Mouse (Mus musculus) midbrain, embryonic 15.5 days (tissue): Measurements from ENCODE around the gene Enc1. TPM values are rescaled to one million over a fixed set of nuclear protein-coding genes. Genes with fewer than 3 reads are reported as not detected.
"Not testable (repeated sequence)": the region's sequence is repeated elsewhere in the genome, so short reads cannot be mapped to it uniquely, and the experiment has no call there.

ENCODE experiments used
- ATAC-seq: fragments of 200-750 bp; cut with Nextera tagmentation; replicated peaks from 2 replicates; pipeline ENCODE4 v1.8.0; 2017; ENCODE audit warnings: moderate TSS enrichment
- H3K27ac ChIP-seq: fragments of 300-500 bp; sonication (generic); 2 replicates; pipeline ENCODE4 v1.5.1; 2015; ENCODE audit warnings: mild to moderate bottlenecking, inconsistent platforms
- H3K27me3 ChIP-seq: fragments of 300-500 bp; sonication (generic); replicated peaks from 2 replicates; pipeline ENCODE4 v1.6.1; 2015; ENCODE audit warnings: inconsistent platforms
- H3K36me3 ChIP-seq: fragments of 300-500 bp; sonication (generic); replicated peaks from 2 replicates; pipeline ENCODE4 v1.6.1; 2015; ENCODE audit warnings: inconsistent platforms
- H3K4me1 ChIP-seq: fragments of 300-500 bp; sonication (generic); 2 replicates; pipeline ENCODE4 v1.6.1; 2015; ENCODE audit warnings: inconsistent platforms
- H3K4me2 ChIP-seq: fragments of 300-500 bp; sonication (generic); 2 replicates; pipeline ENCODE4 v1.6.1; 2015; ENCODE audit warnings: inconsistent platforms, mild to moderate bottlenecking, moderate library complexity
- H3K4me3 ChIP-seq: fragments of 300-500 bp; sonication (generic); 2 replicates; pipeline ENCODE4 v1.5.1; 2015; ENCODE audit warnings: mild to moderate bottlenecking, inconsistent platforms
- H3K9ac ChIP-seq: fragments of 300-500 bp; sonication (generic); 2 replicates; pipeline ENCODE4 v1.6.1; 2015; ENCODE audit warnings: mild to moderate bottlenecking, inconsistent platforms
- H3K9me3 ChIP-seq: fragments of 300-500 bp; sonication (generic); 2 replicates; pipeline ENCODE4 v1.6.1; 2016; ENCODE audit warnings: inconsistent platforms
- WGBS: fragments of 180-500 bp; shearing (Covaris S2); methylation state at CpG from one replicate; pipeline ENCODE4 v1.1.7; 2015; ENCODE audit warnings: mixed read lengths; 5-methylcytosine and 5-hydroxymethylcytosine counted together
- polyA plus RNA-seq: library from polyadenylated mRNA; unstranded; fragments of >200 nt; fragmentation: Nextera tagmentation; extraction: Ambion mirVana; gene quantifications from 2 replicates; pipeline ENCODE4 v1.2.1, GENCODE M21; 2015

Enc1 gene
- polyA plus RNA-seq, 1 experiment from 2014 or later = 81.9 TPM

DNA sequence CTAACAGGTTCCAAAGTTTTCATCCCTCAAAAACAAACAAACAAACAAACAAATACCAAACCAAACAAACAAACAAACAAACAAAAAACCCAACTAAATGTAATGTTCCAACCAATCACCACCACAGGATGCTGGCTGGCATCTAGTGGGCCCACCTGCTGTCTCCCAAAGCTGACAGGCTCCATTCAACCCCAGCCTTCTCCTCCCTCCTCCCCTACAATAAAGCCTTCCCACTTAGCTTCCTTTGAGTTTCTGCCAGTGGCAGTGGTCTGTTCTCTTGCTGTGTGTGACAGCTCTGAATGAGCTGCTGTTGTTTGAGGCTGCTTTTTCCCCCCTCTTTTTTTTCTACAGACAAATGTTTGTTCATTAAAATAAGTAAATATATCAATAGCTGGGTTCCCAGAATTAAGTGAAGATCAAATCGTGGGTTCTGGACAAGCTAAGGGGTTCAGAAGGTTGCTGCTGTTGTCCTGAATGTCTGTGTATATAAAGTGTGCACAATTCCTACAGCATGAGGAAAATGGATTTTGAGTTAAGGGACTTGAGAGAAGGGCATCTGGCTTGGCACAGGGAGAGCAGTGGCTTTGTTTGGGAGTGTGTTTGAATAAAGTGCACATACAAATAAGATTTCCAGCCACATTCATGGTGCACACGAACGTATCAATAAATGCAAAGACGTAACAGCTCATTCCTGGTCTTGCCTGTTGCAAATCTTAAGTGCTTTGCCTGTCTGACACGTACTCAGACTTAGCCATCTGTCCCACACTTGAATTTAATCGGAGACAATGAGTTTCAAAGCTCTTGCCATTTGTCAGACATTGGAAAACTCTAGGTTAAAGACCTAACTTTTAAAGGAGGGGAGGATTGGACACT, 15.3 kb downstream of the Enc1 start:
- Histone ChIP-seq H3K27ac (peak overlapping the region; percentile 59), H3K9ac (no peak overlapping the region), H3K4me3 (no peak overlapping the region), H3K4me2 (peak overlapping the region; percentile 1), H3K4me1 (peaks cover 54% of the 10 kb centered on the region), H3K36me3 (no peaks in the 10 kb centered on the region), H3K9me3 (no peaks in the 10 kb centered on the region), H3K27me3 (no peaks in the 10 kb centered on the region)
- WGBS = 11% methylated on average over 6 of the region's 6 CpGs
- ATAC-seq = no peak

DNA sequence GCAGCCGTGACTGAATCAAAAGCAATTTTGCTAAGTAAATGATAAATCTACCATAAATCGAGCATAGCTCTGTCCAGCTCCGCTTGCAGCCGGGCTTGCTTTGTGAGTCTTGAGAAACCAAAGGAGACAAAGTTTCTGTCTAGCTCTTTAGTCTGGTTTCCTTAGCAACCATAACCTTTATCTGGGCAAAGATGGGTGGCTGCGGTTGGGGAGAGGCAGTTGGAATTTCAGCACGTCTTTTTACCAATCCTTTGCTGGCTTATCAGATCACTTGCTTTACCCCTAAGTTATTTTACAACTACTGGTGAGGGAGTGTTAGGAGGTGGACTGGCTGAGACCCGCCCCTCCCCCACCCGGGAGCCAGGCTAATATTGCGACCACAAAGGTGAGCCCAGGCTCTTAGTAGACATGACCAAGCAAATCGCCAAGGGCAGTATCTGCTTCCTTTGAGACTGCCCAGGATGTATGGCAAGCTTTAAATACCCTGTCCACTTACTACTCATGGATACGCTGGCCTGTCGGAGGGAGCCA, 16.0 kb downstream of the Enc1 start:
- no peaks in the 10 kb centered on the region for H3K36me3 ChIP-seq
- no peaks in the 10 kb centered on the region for H3K9me3 ChIP-seq
- no peak overlapping the region for H3K9ac ChIP-seq
- no peak overlapping the region for H3K4me3 ChIP-seq
- no peaks in the 10 kb centered on the region for H3K27me3 ChIP-seq
- H3K27ac ChIP-seq = peak overlapping the region; percentile 59
- peak overlapping the region; percentile 1 for H3K4me2 ChIP-seq
- 28% methylated on average over 12 of the region's 12 CpGs for WGBS
- 0 out of 2 replicates have a peak, but pooled peaks have one; percentile 31 for ATAC-seq
- peaks cover 47% of the 10 kb centered on the region for H3K4me1 ChIP-seq

DNA sequence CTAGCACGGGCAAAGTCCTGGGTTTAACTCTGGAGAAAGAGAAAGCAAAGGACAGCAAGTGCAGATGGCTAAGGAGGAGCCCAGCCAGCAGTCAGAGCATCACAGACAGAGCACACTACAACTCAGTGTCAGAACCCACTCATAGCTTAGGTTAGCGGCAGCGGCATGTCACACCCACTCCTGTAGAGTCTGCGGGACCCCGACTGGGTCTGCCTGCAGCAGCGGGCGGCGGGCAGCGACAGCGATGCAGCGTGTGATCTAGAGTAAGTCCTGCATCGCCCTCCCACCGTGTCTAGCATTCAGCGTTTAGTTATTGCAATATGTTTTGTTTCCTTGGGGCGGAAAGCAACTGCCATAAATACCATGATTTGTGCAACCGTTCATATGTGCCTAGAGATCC, 18.4 kb downstream of the Enc1 start:
- WGBS = 75% methylated on average over 16 of the region's 16 CpGs
- no peak for ATAC-seq
- Histone ChIP-seq H3K4me2 (no peak overlapping the region), H3K9me3 (no peaks in the 10 kb centered on the region), H3K4me3 (no peak overlapping the region), H3K27ac (no peak overlapping the region), H3K27me3 (no peaks in the 10 kb centered on the region), H3K9ac (no peak overlapping the region), H3K36me3 (no peaks in the 10 kb centered on the region), H3K4me1 (peaks cover 33% of the 10 kb centered on the region)

DNA sequence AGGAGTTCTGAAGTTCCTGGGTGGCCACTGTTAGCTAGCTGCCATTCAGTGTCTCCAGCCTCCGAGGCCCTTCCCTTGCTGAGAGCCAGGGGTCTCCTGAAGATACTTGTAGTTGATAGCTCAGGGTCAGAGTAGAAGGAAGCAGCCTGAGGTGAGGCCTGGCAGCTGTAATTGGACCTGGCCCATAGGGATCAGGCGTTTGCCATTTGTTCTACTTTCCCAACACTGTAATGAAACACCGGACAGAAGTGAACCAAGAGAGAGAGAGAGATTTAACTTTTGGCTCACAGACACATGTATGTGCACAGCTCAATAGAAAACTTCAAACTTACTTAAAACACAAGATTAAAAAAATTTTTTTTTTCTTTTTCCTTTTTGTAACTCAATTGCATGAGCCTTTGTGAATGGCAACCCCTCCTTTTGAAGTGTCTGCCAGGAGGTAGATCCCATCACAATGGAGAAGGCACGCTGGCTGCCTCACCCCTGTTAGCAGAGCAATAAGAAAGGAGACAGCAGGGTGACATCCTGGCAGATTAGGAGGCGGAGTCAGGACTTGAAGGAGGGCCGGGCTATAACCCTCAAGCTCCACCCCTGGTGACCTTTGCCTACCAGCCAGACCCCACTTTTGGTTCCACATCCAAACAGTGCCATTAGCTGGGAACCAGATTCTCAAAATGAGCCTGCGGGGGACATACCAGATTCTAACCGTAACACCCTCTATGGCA, 19.7 kb downstream of the Enc1 start:
- H3K9me3 ChIP-seq = no peaks in the 10 kb centered on the region
- 29% methylated on average over 8 of the region's 8 CpGs for WGBS
- no peak overlapping the region for H3K4me2 ChIP-seq
- no peaks in the 10 kb centered on the region for H3K27me3 ChIP-seq
- ATAC-seq = no peak
- H3K27ac ChIP-seq = no peak overlapping the region
- H3K4me1 ChIP-seq = peaks cover 23% of the 10 kb centered on the region
- H3K36me3 ChIP-seq = no peaks in the 10 kb centered on the region
- H3K9ac ChIP-seq = no peak overlapping the region
- H3K4me3 ChIP-seq = no peak overlapping the region

DNA sequence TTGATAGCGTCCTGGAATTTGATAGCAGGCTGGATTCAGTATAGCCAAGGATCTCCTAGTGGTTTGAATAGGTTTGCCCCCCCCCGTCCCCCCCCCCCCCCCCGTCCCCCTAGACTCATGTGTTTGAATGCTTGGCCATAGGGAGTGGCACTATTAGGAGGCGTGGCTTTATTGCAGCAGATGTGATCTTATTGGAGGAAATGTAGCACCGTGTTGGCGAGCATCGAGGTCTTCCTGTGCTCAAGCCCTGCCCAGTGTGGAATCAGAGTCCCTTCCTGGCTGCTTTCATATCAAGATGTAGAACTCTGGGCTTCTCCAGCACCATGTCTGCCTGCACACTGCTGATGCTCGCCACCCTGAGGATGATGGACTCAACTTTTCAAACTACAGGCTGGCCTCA, 20.6 kb downstream of the Enc1 start:
- Histone ChIP-seq H3K4me3 (no peak overlapping the region), H3K27me3 (no peaks in the 10 kb centered on the region), H3K36me3 (no peaks in the 10 kb centered on the region), H3K9me3 (no peaks in the 10 kb centered on the region), H3K27ac (no peak overlapping the region), H3K4me1 (peaks cover 15% of the 10 kb centered on the region), H3K4me2 (no peak overlapping the region), H3K9ac (no peak overlapping the region)
- 59% methylated on average over 8 of the region's 8 CpGs for WGBS
- no peak for ATAC-seq

DNA sequence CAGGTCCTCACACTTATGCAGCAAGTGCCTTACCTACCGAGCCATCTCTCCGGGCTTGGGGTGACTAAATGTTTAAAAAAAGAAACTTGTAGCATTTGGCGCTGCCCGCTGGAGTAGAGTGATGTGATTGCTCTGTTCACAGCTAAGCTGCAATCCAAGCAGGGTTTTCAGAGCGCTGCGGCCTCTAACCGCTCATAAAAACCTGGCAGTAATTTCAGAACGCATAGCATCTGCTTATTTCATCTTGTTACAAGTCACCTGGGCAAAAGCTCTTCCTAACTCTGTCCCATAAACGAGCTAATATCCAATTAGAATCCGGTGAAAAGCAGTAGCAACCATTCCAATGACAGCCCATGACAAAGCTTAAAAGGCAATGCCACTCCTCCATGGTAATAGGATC, 21.8 kb downstream of the Enc1 start:
- Histone ChIP-seq H3K9ac (no peak overlapping the region), H3K4me3 (no peak overlapping the region), H3K4me1 (peaks cover 7% of the 10 kb centered on the region), H3K36me3 (no peaks in the 10 kb centered on the region), H3K9me3 (no peaks in the 10 kb centered on the region), H3K4me2 (no peak overlapping the region), H3K27me3 (no peaks in the 10 kb centered on the region), H3K27ac (no peak overlapping the region)
- ATAC-seq = no peak
- WGBS = 62% methylated on average over 10 of the region's 10 CpGs

DNA sequence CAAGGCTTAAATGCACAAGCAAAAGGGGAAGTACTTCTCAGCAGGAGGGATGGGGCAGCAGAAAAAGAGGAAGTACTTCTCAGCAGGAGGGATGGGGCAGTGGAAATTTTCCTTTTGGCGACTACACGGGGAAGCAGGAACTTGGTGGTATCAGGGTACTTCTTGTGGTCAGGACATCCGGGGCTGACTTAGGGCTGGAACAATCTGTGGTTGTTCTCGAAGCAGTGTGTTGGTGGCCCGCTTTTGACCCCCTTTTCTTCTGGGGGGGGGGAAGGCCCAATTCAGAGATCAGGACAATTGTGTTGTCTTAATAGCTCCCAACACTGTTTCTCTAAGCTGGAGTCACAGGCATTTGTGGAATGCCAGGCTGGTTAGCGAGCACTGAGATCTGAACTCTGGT, 24.6 kb downstream of the Enc1 start:
- not testable (repeated sequence) for H3K36me3 ChIP-seq, ATAC-seq, H3K4me2 ChIP-seq, H3K27ac ChIP-seq, H3K4me3 ChIP-seq, H3K4me1 ChIP-seq, H3K9ac ChIP-seq, H3K27me3 ChIP-seq, H3K9me3 ChIP-seq
- 88% methylated on average over 6 of the region's 6 CpGs for WGBS

DNA sequence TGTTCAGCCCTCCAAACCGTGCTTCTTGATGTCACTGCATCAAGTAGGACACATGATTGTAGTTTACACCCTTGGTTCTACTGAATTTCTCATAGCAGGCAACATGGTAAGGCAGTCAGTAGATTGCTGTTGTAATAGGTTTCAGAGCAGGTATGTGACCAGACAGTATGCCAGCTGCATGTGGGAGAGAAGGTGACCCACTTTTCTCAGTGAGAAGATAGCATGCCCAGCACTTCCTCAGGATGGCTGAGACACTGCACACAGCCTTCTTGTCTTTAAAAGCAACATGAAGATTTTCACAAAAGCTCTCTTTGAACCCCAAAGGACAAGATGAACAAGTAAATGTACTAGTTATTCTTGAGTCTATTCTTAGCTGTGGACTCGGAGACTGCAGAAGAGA, 29.8 kb downstream of the Enc1 start:
- WGBS = 83% methylated on average over 2 of the region's 2 CpGs
- Histone ChIP-seq H3K4me3 (no peak overlapping the region), H3K36me3 (no peaks in the 10 kb centered on the region), H3K9me3 (no peaks in the 10 kb centered on the region), H3K4me1 (no peaks in the 10 kb centered on the region), H3K9ac (no peak overlapping the region), H3K4me2 (no peak overlapping the region), H3K27ac (no peak overlapping the region), H3K27me3 (no peaks in the 10 kb centered on the region)
- ATAC-seq = no peak

DNA sequence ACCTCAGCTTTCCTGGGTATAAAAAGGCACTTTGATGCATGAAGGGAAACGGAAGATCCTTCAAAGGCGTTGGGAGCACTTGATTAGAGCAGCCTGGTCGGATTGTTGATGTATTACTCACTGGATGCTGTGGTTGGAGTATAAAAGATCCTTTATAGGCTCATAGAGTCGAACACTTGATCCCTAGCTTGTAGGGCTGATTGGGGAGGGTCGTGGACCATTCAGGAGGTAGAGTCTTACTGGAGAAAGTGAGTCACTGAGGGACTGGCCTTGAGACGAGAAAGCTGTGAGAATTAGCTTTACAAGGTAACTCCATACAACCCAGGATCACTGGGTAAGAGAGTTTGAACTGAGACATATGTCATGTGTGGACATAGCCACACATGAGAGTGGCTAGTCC, 30.7 kb downstream of the Enc1 start:
- H3K9me3 ChIP-seq = no peaks in the 10 kb centered on the region
- no peak overlapping the region for H3K4me2 ChIP-seq
- 80% methylated on average over 6 of the region's 6 CpGs for WGBS
- H3K4me3 ChIP-seq = no peak overlapping the region
- no peak overlapping the region for H3K9ac ChIP-seq
- H3K36me3 ChIP-seq = no peaks in the 10 kb centered on the region
- peaks cover 9% of the 10 kb centered on the region for H3K4me1 ChIP-seq
- no peak for ATAC-seq
- no peaks in the 10 kb centered on the region for H3K27me3 ChIP-seq
- no peak overlapping the region for H3K27ac ChIP-seq

DNA sequence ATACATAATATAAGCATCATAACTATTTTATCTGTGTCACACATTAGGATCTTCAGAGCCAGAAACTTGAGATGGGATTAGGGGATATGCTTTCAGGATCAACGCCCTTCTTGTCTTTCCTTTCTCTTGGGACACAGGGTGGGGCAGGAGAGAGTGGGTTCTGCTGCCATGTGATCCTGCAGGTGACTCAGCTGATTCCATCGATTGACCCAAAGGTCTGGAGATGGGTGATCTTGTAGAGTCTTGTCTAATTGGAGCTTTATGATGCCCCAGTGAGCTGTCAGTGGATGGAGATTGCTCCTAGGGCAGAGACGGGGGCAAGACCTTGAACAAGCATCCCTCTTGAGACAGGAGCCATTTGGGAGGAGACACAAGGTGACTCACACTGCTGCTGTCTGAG, 33.9 kb downstream of the Enc1 start:
- Histone ChIP-seq H3K36me3 (no peaks in the 10 kb centered on the region), H3K4me2 (no peak overlapping the region), H3K4me3 (no peak overlapping the region), H3K9ac (no peak overlapping the region), H3K4me1 (peaks cover 10% of the 10 kb centered on the region), H3K27ac (no peak overlapping the region), H3K9me3 (no peaks in the 10 kb centered on the region), H3K27me3 (no peaks in the 10 kb centered on the region)
- no peak for ATAC-seq
- WGBS = 75% methylated on average over 3 of the region's 3 CpGs

DNA sequence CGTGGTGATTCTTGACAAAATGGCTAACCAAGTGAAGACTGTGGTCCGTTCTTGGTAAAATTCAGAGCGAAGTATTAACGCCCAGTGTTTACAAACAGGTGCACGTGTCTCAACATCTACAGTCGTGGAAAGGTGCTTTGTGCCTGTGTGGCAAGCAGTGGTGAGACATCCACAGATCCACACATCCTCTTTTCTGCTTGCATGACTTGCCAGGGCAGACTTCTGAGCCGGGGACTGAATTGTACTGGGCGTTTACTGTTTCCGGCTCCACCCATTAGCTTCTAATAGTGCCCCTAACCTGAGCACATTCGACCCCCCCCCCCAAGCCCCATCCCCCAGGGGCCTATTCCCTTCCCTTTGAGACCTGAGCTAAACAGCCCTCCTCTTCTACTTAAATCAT, 34.6 kb downstream of the Enc1 start:
- Histone ChIP-seq H3K27me3 (no peaks in the 10 kb centered on the region), H3K9ac (no peak overlapping the region), H3K4me3 (no peak overlapping the region), H3K9me3 (no peaks in the 10 kb centered on the region), H3K4me2 (no peak overlapping the region), H3K36me3 (no peaks in the 10 kb centered on the region), H3K27ac (no peak overlapping the region), H3K4me1 (peaks cover 10% of the 10 kb centered on the region)
- WGBS = 85% methylated on average over 10 of the region's 10 CpGs
- ATAC-seq = no peak

DNA sequence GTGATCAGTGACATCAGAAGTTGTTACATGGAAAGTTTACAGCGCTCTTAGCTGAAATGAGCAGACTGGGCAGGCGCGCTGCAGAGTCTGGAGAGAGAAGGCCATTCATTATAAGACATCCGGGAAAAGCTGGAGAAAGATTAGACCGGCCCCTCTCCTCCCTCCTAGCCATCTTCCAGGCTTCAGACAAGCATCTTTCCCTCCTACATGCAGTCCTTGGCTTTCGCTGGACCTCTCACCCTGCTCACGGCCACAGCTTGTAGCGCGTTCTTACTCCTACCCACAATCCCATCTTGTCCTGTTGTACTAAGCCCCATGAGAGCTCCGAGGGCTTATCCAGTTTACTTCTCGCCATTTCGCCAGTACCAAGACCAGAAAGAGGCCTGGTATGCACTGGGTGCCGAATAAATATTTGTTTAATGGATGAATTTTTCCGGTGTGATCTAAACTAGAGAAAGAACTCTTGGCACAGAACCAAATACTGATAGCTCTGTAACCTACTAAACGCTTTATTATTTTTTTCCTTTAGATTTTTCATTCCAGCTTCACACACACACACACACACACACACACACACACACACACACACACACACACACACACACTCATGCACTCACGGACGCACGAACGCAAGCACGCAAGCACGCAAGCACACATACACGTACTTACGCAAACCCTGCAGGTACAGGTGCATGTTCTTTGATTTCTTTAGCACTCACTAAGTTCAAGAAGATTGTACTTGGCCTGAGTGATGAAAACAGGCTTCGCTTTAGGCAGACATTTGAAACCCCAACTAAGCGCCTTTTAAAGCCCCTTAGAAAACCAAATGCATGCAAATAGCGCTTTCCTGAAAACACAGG, 41.4 kb downstream of the Enc1 start:
- Histone ChIP-seq H3K9ac (no peak overlapping the region), H3K27me3 (peaks cover 13% of the 10 kb centered on the region; the same call in 1 of the 2 replicates), H3K36me3 (no peaks in the 10 kb centered on the region), H3K4me1 (peaks cover 13% of the 10 kb centered on the region), H3K27ac (no peak overlapping the region), H3K4me2 (peak overlapping the region; percentile 47), H3K4me3 (peak overlapping the region; percentile 21), H3K9me3 (no peaks in the 10 kb centered on the region)
- no peak for ATAC-seq
- 16% methylated on average over 26 of the region's 26 CpGs for WGBS
